Mouse (Mus musculus): Measurements from ENCODE around the gene Acta2. TPM values are rescaled to one million over a fixed set of nuclear protein-coding genes. Genes with fewer than 3 reads are reported as not detected.
"Not testable (repeated sequence)": the region's sequence is repeated elsewhere in the genome, so short reads cannot be mapped to it uniquely, and the experiment has no call there.

Gene Acta2
- total RNA-seq, 2 experiments from 2014 or later: 9.3 to 10.5 TPM

- no peak for DNase-seq
- intact Hi-C loops (cut with DNase I): no loop called here
These were observed 23.1 kb downstream of the Acta2 start for GRCm38 (mm10) chr19:34232326-34232725.

GRCm38 (mm10) chr19:34231596-34231995 is 23.8 kb downstream of the Acta2 start:
- intact Hi-C loops (cut with DNase I): no loop called here
- DNase-seq: no peak

- intact Hi-C loops (cut with DNase I): no loop called here
These were observed 32.6 kb downstream of the Acta2 start for GRCm38 (mm10) chr19:34222805-34223204.

GRCm38 (mm10) chr19:34220732-34221380 is 34.5 kb downstream of the Acta2 start:
- no peak for DNase-seq
- intact Hi-C loops (cut with DNase I): no loop called here

More at GRCm38 (mm10) chr19:34222805-34223204, 32.6 kb downstream of the Acta2 start:
- no peak for DNase-seq

- DNase-seq: no peak
- intact Hi-C loops (cut with DNase I): no loop called here
These were observed 36.0 kb downstream of the Acta2 start for GRCm38 (mm10) chr19:34219260-34219968.

- intact Hi-C loops (cut with DNase I): no loop called here
- DNase-seq: no peak
These were observed 37.6 kb downstream of the Acta2 start for GRCm38 (mm10) chr19:34217761-34218160.

- intact Hi-C loops (cut with DNase I): no loop called here
These were observed 38.4 kb downstream of the Acta2 start for GRCm38 (mm10) chr19:34216956-34217355.

GRCm38 (mm10) chr19:34214136-34214535 is 41.3 kb downstream of the Acta2 start:
- intact Hi-C loops (cut with DNase I): no loop called here
- DNase-seq: no peak

More at GRCm38 (mm10) chr19:34216956-34217355, 38.4 kb downstream of the Acta2 start:
- no peak for DNase-seq

- intact Hi-C loops (cut with DNase I): no loop called here
- no peak for DNase-seq
These were observed 42.1 kb downstream of the Acta2 start for GRCm38 (mm10) chr19:34213251-34213645.

- intact Hi-C loops (cut with DNase I): no loop called here
- DNase-seq: no peak
These were observed 42.7 kb downstream of the Acta2 start for GRCm38 (mm10) chr19:34212489-34213250.

GRCm38 (mm10) chr19:34210841-34211240 is 44.5 kb downstream of the Acta2 start:
- intact Hi-C loops (cut with DNase I): no loop called here
- no peak for DNase-seq

GRCm38 (mm10) chr19:34209930-34210581 is 45.3 kb downstream of the Acta2 start:
- intact Hi-C loops (cut with DNase I): no loop called here
- no peak for DNase-seq

GRCm38 (mm10) chr19:34209031-34209430 is 46.4 kb downstream of the Acta2 start:
- intact Hi-C loops (cut with DNase I): no loop called here
- DNase-seq: no peak

- DNase-seq: no peak
- intact Hi-C loops (cut with DNase I): no loop called here
These were observed 48.5 kb downstream of the Acta2 start for GRCm38 (mm10) chr19:34206760-34207440.

GRCm38 (mm10) chr19:34206128-34206527 is 49.3 kb downstream of the Acta2 start:
- intact Hi-C loops (cut with DNase I); DNase-seq: not testable (repeated sequence)

- intact Hi-C loops (cut with DNase I): no loop called here
- DNase-seq: no peak
These were observed 52.7 kb downstream of the Acta2 start for GRCm38 (mm10) chr19:34202668-34203067.

- intact Hi-C loops (cut with DNase I): no loop called here
- DNase-seq: no peak
These were observed 55.9 kb downstream of the Acta2 start for GRCm38 (mm10) chr19:34199488-34199887.

- no peak for DNase-seq
- intact Hi-C loops (cut with DNase I): no loop called here
These were observed 56.5 kb downstream of the Acta2 start for GRCm38 (mm10) chr19:34198901-34199300.

- intact Hi-C loops (cut with DNase I): no loop called here
- DNase-seq: no peak
These were observed 57.3 kb downstream of the Acta2 start for GRCm38 (mm10) chr19:34198066-34198465.

- intact Hi-C loops (cut with DNase I): no loop called here
- no peak for DNase-seq
These were observed 60.4 kb downstream of the Acta2 start for GRCm38 (mm10) chr19:34195031-34195430.

All from left cerebral cortex, postnatal 4 days (tissue).